Mouse (Mus musculus): ENCODE data around the gene Cntn5.

Cntn5 gene

DNA sequence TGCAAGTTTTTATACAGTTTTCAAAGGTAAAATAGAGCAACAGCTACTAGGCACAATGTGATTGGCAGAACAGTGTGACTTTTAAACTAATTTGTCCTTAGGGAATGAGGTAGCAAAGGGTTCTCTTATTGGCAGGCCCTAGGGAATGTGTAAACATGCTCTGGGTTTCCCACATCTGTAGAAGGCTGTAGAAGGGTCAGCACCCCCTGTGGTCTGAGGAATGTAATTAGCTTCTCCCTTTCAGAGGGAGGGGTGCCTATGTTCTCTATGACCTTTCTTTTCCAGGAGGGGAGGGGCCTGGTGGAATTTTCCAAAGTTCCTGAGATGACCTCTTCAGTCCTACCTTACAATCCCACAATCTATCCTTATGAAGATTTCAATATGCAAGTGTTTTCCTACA is 673.6 kb downstream of the Cntn5 start:
- no peak for DNase-seq (ENCODE audit: low spot score in 2 of 2)

- no peak for DNase-seq (ENCODE audit: low spot score in 2 of 2)
Measured at GRCm38 (mm10) chr9:10229716-10230115, 674.9 kb downstream of the Cntn5 start.

GRCm38 (mm10) chr9:10226013-10226412 is 678.6 kb downstream of the Cntn5 start:
- DNase-seq (ENCODE audit: low spot score in 2 of 2) = no peak

- DNase-seq (ENCODE audit: low spot score in 2 of 2) = no peak
Measured at GRCm38 (mm10) chr9:10186063-10186462, 718.5 kb downstream of the Cntn5 start.

GRCm38 (mm10) chr9:10170526-10170925 is 734.0 kb downstream of the Cntn5 start:
- DNase-seq (ENCODE audit: low spot score in 2 of 2) = no peak

GRCm38 (mm10) chr9:10121350-10122057 is 783.1 kb downstream of the Cntn5 start:
- DNase-seq (ENCODE audit: low spot score in 2 of 2) = no peak

DNA sequence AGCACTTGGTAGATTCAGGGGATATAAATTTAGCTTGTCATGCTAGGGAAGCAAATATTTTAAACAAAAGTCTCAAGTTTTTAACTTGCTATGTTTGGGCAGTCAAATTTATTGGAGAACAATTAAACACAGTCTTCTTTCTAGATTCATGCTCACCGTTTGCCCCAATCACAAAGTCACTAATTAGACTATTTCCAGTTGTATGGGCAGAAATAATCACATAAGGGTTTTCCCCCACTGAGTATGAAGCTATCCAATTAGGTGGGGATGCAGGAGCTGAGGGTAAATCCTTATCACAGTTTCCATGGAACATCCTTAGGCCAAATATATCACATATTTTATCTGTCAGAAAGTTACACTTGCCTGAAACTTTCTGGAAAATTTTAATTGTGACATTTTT is 788.0 kb downstream of the Cntn5 start:
- no peak for DNase-seq (ENCODE audit: low spot score in 2 of 2)

- no peak for DNase-seq (ENCODE audit: low spot score in 2 of 2)
Measured at GRCm38 (mm10) chr9:10109156-10109555, 795.4 kb downstream of the Cntn5 start.

DNA sequence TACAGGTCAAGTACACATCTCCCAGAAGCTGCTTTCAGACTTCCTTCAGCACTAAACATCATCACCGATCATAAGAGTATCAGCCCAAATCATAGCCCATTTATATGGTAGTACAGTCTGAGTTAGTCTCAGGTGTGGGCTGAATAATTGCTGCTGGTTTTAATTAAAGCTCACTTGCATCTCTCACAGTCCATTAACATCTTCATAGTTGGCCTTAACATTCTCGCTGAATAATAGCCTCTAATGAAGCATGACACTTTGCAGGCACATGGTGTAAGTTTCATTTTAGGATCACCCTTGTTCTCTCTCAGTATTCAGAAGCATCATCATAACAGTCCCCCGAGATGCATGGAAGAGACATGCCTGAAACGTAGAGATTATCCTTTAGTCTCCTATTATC is 796.7 kb downstream of the Cntn5 start:
- DNase-seq (ENCODE audit: low spot score in 2 of 2) = no peak

GRCm38 (mm10) chr9:10101812-10102440 is 802.6 kb downstream of the Cntn5 start:
- no peak for DNase-seq (ENCODE audit: low spot score in 2 of 2)

- DNase-seq (ENCODE audit: low spot score in 2 of 2) = no peak
Measured at GRCm38 (mm10) chr9:10076282-10076681, 828.3 kb downstream of the Cntn5 start.

GRCm38 (mm10) chr9:10073401-10073800 is 831.2 kb downstream of the Cntn5 start:
- DNase-seq (ENCODE audit: low spot score in 2 of 2) = no peak

GRCm38 (mm10) chr9:10072860-10073259 is 831.7 kb downstream of the Cntn5 start:
- DNase-seq (ENCODE audit: low spot score in 2 of 2) = no peak

DNA sequence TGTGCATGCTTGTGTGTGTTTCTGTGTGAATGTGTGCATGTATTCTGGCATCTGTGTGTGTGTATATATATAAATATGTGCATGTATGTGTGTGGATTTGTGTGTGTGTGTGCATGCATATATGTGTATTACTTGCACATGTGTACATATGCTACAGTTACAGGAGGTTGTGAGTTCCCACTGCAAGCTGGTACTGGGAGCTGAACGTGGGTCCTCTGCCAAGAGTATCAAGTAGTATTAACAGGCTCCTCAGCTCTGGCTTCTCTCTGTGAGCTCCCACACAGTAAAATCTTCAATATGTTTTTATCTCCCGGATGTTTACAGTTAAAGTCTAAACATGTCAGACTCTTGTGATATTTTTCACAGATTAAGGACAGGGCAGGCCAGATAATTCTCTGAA is 833.3 kb downstream of the Cntn5 start:
- DNase-seq (ENCODE audit: low spot score in 2 of 2) = no peak

- DNase-seq (ENCODE audit: low spot score in 2 of 2) = no peak
Measured at GRCm38 (mm10) chr9:10044969-10045789, 859.4 kb downstream of the Cntn5 start.

GRCm38 (mm10) chr9:10043001-10043400 is 861.6 kb downstream of the Cntn5 start:
- no peak for DNase-seq (ENCODE audit: low spot score in 2 of 2)

GRCm38 (mm10) chr9:10015129-10015528 is 889.4 kb downstream of the Cntn5 start:
- no peak for DNase-seq (ENCODE audit: low spot score in 2 of 2)

GRCm38 (mm10) chr9:9984028-9984427 is 920.5 kb downstream of the Cntn5 start:
- DNase-seq (ENCODE audit: low spot score in 2 of 2) = no peak

DNA sequence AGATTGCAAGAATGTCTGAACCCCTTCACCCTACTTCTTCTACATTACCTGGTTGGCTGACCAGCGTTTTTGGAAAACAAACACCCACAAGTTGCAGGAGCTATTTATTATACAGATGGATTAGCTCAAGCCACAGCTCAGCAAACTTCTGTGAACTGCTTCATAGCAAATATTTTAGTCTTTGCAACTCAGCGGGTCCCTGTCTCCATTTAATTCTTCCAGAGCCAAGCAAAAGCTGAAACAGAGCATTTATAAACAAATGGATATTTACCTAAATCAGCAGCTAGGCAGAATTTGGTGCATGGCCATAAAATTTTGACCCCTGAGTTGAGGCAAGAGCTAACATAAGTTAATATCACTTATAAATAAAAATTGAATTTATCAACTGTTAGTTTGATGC is 921.4 kb downstream of the Cntn5 start:
- no peak for DNase-seq (ENCODE audit: low spot score in 2 of 2)

DNA sequence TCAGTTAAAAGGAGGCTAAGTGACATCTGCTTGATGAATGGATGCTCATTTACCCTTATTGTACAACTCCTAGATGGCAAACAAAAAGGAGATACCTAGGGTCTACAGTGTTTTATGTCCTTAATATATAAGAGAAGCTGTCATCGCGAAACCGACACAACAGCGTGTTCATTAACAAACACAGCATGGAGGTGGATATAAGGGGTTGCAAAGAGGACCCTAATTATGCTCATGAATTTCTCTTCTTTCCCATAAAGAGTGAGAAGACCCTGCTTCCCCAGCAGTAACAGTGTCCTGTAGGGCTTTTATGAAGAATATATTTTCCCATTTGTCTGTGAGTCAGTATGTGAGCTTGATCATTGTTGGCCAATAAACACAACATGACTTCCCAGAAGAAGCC is 939.2 kb downstream of the Cntn5 start:
- DNase-seq (ENCODE audit: low spot score in 2 of 2) = no peak

DNA sequence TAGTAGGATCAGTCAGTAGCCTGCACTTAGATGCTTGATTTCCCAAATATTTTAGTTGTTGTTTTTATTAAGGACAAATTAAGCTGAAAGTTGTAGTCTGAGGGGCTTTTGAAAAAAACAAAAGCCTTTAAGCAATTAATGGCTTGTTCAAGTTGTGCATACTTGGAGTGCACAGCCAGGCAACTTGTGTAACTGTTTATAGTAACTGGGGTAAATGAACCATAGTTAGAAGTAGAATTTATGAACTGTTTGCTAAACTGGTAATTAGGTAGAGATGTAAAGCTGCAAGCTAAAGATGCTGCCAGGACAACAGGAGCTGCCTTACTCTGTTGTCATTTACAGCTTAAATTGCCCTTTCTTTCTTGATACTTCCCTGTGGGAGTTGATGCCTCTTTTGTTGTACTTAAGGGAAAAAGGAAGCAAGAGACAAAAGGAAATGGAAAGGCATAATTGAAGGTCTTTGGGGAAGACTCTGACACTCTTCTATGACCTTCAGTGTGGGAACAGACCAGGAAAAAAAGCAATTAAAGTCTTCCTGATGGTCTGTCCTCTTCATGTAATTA is 943.9 kb downstream of the Cntn5 start:
- DNase-seq (ENCODE audit: low spot score in 2 of 2) = no peak

DNA sequence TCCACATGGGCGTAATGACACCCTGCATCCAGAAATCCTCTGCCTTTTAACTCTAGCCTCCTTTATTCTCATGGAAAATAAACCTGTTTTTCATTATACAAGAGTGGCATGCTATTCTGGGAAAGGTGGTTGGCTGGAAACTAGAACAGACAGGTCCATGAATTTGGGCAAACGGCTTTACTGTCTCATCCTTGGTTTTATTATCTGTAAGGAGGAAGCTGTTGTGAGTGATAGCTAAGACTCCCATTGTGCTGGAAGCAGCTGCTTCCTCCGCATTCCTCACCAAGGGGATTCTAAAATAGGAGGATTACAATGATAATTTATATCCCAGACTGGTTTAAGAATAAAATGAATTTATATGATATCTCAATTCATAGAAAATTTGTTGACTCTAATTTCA is 955.2 kb downstream of the Cntn5 start:
- no peak for DNase-seq (ENCODE audit: low spot score in 2 of 2)

Measured in spleen, postnatal 36 days (tissue).